Mouse (Mus musculus): ENCODE measurements around the gene Cyp4a10. TPM values are rescaled to one million over a fixed set of nuclear protein-coding genes. Genes with fewer than 3 reads are reported as not detected.
"Not testable (repeated sequence)": the region's sequence is repeated elsewhere in the genome, so short reads cannot be mapped to it uniquely, and the experiment has no call there.

The Cyp4a10 gene
- polyA plus RNA-seq, 1 experiment from 2014 or later: not detected

GRCm38 (mm10) chr4:115557861-115558561 is 39.9 kb downstream of the Cyp4a10 start:
- H3K27me3 ChIP-seq (ENCODE audit: insufficient read depth, poor library complexity, severe bottlenecking): no peaks in the 10 kb centered on the region
- 64% methylated on average over 4 of the region's 4 CpGs for WGBS
- no peak overlapping the region for H3K27ac ChIP-seq
- H3K36me3 ChIP-seq: no peaks in the 10 kb centered on the region
- H3K4me1 ChIP-seq: no peaks in the 10 kb centered on the region
- DNase-seq (ENCODE audit: low spot score): no peak
- H3K9me3 ChIP-seq: no peaks in the 10 kb centered on the region
- no peak overlapping the region for H3K4me3 ChIP-seq

GRCm38 (mm10) chr4:115561236-115561635 is 43.2 kb downstream of the Cyp4a10 start:
- 69% methylated on average over 5 of the region's 5 CpGs for WGBS
- H3K9me3 ChIP-seq; H3K27ac ChIP-seq; H3K4me1 ChIP-seq; H3K36me3 ChIP-seq; DNase-seq (ENCODE audit: low spot score); H3K27me3 ChIP-seq (ENCODE audit: insufficient read depth, poor library complexity, severe bottlenecking); H3K4me3 ChIP-seq: not testable (repeated sequence)

GRCm38 (mm10) chr4:115563401-115563800 is 45.3 kb downstream of the Cyp4a10 start, which contains the start of gene Cyp4a31:
Gene Cyp4a31, plus strand, starts transcription at chr4:115563649.
- Histone ChIP-seq H3K36me3 (no peaks in the 10 kb centered on the region), H3K9me3 (no peaks in the 10 kb centered on the region), H3K27me3 (ENCODE audit: insufficient read depth, poor library complexity, severe bottlenecking) (no peaks in the 10 kb centered on the region), H3K4me3 (no peak within 1 kb of the TSS), H3K4me1 (no peaks in the 10 kb centered on the region), H3K27ac (no peak within 1 kb of the TSS)
- no peak for DNase-seq (ENCODE audit: low spot score)
- 70% methylated on average over 3 of the region's 3 CpGs for WGBS

GRCm38 (mm10) chr4:115564469-115565225 is 46.6 kb downstream of the Cyp4a10 start:
- not testable (repeated sequence) for H3K9me3 ChIP-seq

GRCm38 (mm10) chr4:115575255-115575654 is 57.2 kb downstream of the Cyp4a10 start:
- H3K9me3 ChIP-seq: no peaks in the 10 kb centered on the region
- H3K27me3 ChIP-seq (ENCODE audit: insufficient read depth, poor library complexity, severe bottlenecking): no peaks in the 10 kb centered on the region
- WGBS: 76% methylated on average over 3 of the region's 3 CpGs

More at GRCm38 (mm10) chr4:115564469-115565225, 46.6 kb downstream of the Cyp4a10 start:
- H3K4me3 ChIP-seq; DNase-seq (ENCODE audit: low spot score); H3K27me3 ChIP-seq (ENCODE audit: insufficient read depth, poor library complexity, severe bottlenecking); H3K36me3 ChIP-seq; H3K27ac ChIP-seq; H3K4me1 ChIP-seq: not testable (repeated sequence)
- 65% methylated on average over 6 of the region's 6 CpGs for WGBS

GRCm38 (mm10) chr4:115575776-115576175 is 57.7 kb downstream of the Cyp4a10 start:
- Histone ChIP-seq H3K27ac (no peak overlapping the region), H3K9me3 (no peaks in the 10 kb centered on the region), H3K27me3 (ENCODE audit: insufficient read depth, poor library complexity, severe bottlenecking) (no peaks in the 10 kb centered on the region), H3K36me3 (no peaks in the 10 kb centered on the region), H3K4me1 (no peaks in the 10 kb centered on the region), H3K4me3 (no peak overlapping the region)
- DNase-seq (ENCODE audit: low spot score): no peak
- WGBS: 70% methylated on average over 2 of the region's 2 CpGs

More at GRCm38 (mm10) chr4:115575255-115575654, 57.2 kb downstream of the Cyp4a10 start:
- H3K4me1 ChIP-seq: no peaks in the 10 kb centered on the region
- H3K4me3 ChIP-seq: no peak overlapping the region
- no peak overlapping the region for H3K27ac ChIP-seq
- no peak for DNase-seq (ENCODE audit: low spot score)
- no peaks in the 10 kb centered on the region for H3K36me3 ChIP-seq

- Histone ChIP-seq H3K27ac (no peak overlapping the region), H3K27me3 (ENCODE audit: insufficient read depth, poor library complexity, severe bottlenecking) (no peaks in the 10 kb centered on the region), H3K4me1 (no peaks in the 10 kb centered on the region), H3K4me3 (no peak overlapping the region), H3K36me3 (no peaks in the 10 kb centered on the region), H3K9me3 (no peaks in the 10 kb centered on the region)
- DNase-seq (ENCODE audit: low spot score): peak; percentile 82
Measured at GRCm38 (mm10) chr4:115583036-115583435, 65.0 kb downstream of the Cyp4a10 start.

Other genes with a start within 250 kb of the Cyp4a10 start
- gene Cyp4a12a, start 219.2 kb upstream of the Cyp4a10 start, polyA plus RNA-seq (2016; fragmentation: Nextera tagmentation; extraction: Ambion mirVana): not detected in 2 replicates
- not detected in 2 replicates for gene Cyp4a12b, start 106.6 kb upstream of the Cyp4a10 start, polyA plus RNA-seq (2016; fragmentation: Nextera tagmentation; extraction: Ambion mirVana)
- gene Cyp4a30b, start 65.7 kb upstream of the Cyp4a10 start, polyA plus RNA-seq (2016; fragmentation: Nextera tagmentation; extraction: Ambion mirVana): not detected in 2 replicates
- not detected in 2 replicates for gene Cyp4a14, start 22.1 kb upstream of the Cyp4a10 start, polyA plus RNA-seq (2016; fragmentation: Nextera tagmentation; extraction: Ambion mirVana)
- gene Cyp4a31, start 45.4 kb downstream of the Cyp4a10 start, polyA plus RNA-seq (2016; fragmentation: Nextera tagmentation; extraction: Ambion mirVana): not detected in 2 replicates
- not detected in 2 replicates for gene Cyp4a32, start 82.7 kb downstream of the Cyp4a10 start, polyA plus RNA-seq (2016; fragmentation: Nextera tagmentation; extraction: Ambion mirVana)
- gene Cyp4b1, start 129.5 kb downstream of the Cyp4a10 start, polyA plus RNA-seq (2016; fragmentation: Nextera tagmentation; extraction: Ambion mirVana): 0.60 and 0.62 TPM in 2 replicates
- 33.2 and 34.4 TPM in 2 replicates for gene Efcab14, start 219.5 kb downstream of the Cyp4a10 start, polyA plus RNA-seq (2016; fragmentation: Nextera tagmentation; extraction: Ambion mirVana)